Mouse (Mus musculus) gastrocnemius, adult 2 months (tissue): ENCODE data around the gene Scgb1a1. TPM values are rescaled to one million over a fixed set of nuclear protein-coding genes. Genes with fewer than 3 reads are reported as not detected.
"Not testable (repeated sequence)": the region's sequence is repeated elsewhere in the genome, so short reads cannot be mapped to it uniquely, and the experiment has no call there.

ENCODE experiments used
- DNase-seq: peaks from one replicate; pipeline ENCODE4 v3.0.0; 2022
- H3K27ac ChIP-seq: fragments of 200-600 bp; 2 replicates; pipeline ENCODE4 v1.8.1; 2022; ENCODE audit warnings: mild to moderate bottlenecking
- H3K4me3 ChIP-seq: fragments of 200-600 bp; 2 replicates; pipeline ENCODE4 v1.8.1; 2022; ENCODE audit warnings: mild to moderate bottlenecking, moderate library complexity
- CTCF ChIP-seq: fragments of 200-600 bp; IDR thresholded peaks from 2 replicates; pipeline ENCODE4 v1.8.1; 2022; ENCODE audit warnings: antibody characterized with exemption, mild to moderate bottlenecking, moderate library complexity
- intact Hi-C: fragments of 180-260 bp; cut with DNase I; formaldehyde crosslinking; loops from one replicate; pipeline ENCODE4 v1.15.1; 2025
- total RNA-seq, 2 experiments: library from RNA; stranded (reverse); gene quantifications; 2 replicates each; pipeline ENCODE4 v1.2.3; 2021

Scgb1a1 gene
- total RNA-seq, 2 experiments from 2014 or later, result not detected

- peak overlapping the region; percentile 76 for H3K27ac ChIP-seq
- intact Hi-C loops, result no loop called here
- H3K4me3 ChIP-seq, result no peak overlapping the region
- DNase-seq, result no peak
- TF ChIP-seq CTCF, result no peak
Measured at GRCm38 (mm10) chr19:9059391-9059790, 28.4 kb downstream of the Scgb1a1 start.

DNA sequence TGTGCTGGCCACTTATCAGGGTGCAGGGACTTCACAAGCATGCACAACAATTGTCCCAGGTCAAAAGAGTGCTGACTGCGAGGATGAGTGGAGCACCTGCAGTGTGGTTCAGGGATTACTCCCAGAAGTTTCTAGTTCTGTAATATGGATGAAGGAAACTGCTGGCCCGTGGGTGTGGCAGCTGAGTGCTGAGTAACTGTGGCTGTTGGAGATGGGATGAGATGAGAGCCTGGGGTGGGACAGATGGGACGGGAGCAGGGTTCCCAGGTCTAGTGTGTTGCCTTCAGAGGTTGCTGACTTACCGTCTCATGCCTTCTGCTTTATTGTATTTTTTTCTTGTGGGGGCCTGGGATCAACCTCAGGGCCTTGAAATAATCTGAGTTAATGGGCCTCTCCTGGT is 28.8 kb downstream of the Scgb1a1 start:
- intact Hi-C loops, result no loop called here
- DNase-seq, result peak; percentile 16
- Histone ChIP-seq H3K4me3 (no peak overlapping the region), H3K27ac (peak overlapping the region; percentile 76)
- no peak for TF ChIP-seq CTCF

GRCm38 (mm10) chr19:9058331-9058884 is 29.4 kb downstream of the Scgb1a1 start:
- intact Hi-C loops, result no loop called here
- no peak for DNase-seq

DNA sequence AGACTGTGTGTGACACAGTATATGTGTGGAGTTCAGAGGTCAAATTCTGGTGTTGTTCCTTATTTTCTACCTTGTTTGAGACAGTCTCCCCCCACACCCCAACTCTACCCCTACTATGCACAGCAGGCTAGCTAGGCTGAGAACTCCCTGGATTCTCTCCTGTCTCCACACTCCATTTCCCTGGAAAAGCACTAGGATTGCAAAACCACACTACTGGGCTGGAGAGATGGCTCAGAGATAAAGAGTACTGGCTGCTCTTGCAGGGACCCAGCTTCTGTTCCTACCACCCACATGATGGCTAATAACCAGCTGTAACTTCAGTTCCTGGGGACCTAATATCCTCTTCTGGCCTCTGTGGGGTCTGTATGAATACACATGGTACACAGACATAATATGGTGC is 30.1 kb downstream of the Scgb1a1 start:
- intact Hi-C loops, result no loop called here
- DNase-seq, result no peak
- H3K27ac ChIP-seq, result peak overlapping the region; percentile 35; the same call in 1 of the 2 replicates
- TF ChIP-seq CTCF, result no peak
- no peak overlapping the region for H3K4me3 ChIP-seq

More at GRCm38 (mm10) chr19:9058331-9058884, 29.4 kb downstream of the Scgb1a1 start:
- TF ChIP-seq CTCF, result no peak
- Histone ChIP-seq H3K4me3 (no peak overlapping the region), H3K27ac (0 out of 2 replicates have a peak overlapping the region, but pooled peaks have one; percentile 35)

DNA sequence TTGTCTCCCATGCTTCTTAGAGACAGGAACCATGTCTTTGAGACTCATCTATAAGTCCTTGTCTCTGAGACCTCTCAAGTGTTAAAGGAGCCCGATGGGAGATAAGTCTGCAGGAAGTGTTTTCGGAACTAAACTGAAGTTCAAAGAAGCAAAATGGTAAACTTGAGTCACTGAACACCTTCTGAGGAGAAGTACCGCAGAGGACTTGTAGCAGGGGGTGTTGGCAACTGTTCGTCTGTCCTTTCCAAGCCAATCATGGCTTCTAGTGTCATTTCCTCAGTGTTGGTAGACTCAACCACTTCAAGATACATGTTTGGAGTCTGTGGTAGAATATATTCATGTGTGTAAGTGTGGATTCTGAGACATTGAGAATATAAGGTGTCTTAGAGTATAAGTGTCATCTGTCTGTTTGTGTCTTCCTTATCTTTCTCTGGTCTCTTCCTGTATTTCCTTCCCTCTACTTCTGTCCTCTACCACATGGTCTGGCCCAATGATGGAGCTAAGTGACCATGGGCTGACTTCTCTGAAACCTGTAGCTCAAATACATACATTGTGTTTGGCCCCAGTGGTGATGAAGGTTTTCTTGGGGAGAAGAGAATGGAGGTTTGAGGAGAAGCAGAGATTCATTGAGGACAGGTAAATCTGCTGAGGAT is 31.9 kb downstream of the Scgb1a1 start:
- Histone ChIP-seq H3K27ac (no peak overlapping the region), H3K4me3 (no peak overlapping the region)
- TF ChIP-seq CTCF, result no peak
- DNase-seq, result no peak
- intact Hi-C loops, result no loop called here

- H3K4me3 ChIP-seq, result no peak overlapping the region
- H3K27ac ChIP-seq, result peak overlapping the region; percentile 24; the same call in 1 of the 2 replicates
- peak; percentile 62 for TF ChIP-seq CTCF
- intact Hi-C loops, result no loop called here
- DNase-seq, result no peak
Measured at GRCm38 (mm10) chr19:9055153-9055552, 32.6 kb downstream of the Scgb1a1 start.

- intact Hi-C loops, result no loop called here
- Histone ChIP-seq H3K4me3 (no peak overlapping the region), H3K27ac (peak overlapping the region; percentile 48)
- TF ChIP-seq CTCF, result no peak
- DNase-seq, result no peak
Measured at GRCm38 (mm10) chr19:9052803-9053431, 34.8 kb downstream of the Scgb1a1 start.

GRCm38 (mm10) chr19:9051985-9052384 is 35.8 kb downstream of the Scgb1a1 start:
- intact Hi-C loops, DNase-seq, H3K27ac ChIP-seq, H3K4me3 ChIP-seq: not testable (repeated sequence)

- intact Hi-C loops, result no loop called here
- no peak for TF ChIP-seq CTCF
- H3K4me3 ChIP-seq, result no peak overlapping the region
- no peak overlapping the region for H3K27ac ChIP-seq
- no peak for DNase-seq
Measured at GRCm38 (mm10) chr19:9050294-9051229, 37.2 kb downstream of the Scgb1a1 start.

DNA sequence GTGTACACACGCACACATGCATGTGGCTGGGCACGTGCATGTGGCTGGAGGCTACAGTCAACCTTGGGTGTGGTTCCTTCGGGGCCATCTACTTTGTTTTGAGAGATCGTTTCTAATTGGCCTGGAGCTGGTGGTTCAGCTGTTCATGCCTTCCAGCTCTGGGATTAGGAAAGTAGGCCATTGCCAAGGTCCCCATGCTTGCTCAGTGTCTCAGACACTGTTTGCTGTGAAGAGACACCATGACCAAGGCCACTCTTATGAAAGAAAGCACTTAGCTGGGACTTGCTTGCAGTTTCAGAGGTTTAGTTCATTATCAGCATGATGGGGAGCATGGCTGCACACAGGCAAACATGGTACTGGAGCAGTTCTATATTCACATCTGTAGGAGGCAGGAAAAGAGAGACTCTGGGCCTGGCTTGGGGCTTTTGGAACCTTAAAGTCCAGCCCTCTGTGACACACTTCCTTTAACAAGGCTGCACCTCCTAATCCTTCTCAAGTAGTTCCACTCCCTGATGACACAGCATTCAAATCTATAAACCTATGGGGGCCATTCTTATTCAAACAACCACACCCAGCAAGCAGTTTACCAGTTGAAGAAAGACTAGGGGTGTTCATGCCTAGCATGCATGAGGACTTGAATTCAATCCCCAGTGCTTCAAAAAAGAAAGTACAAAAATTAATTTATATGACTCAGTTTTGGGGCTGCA is 38.6 kb downstream of the Scgb1a1 start:
- DNase-seq, result no peak
- no peak for TF ChIP-seq CTCF
- no peak overlapping the region for H3K27ac ChIP-seq
- intact Hi-C loops, result no loop called here
- H3K4me3 ChIP-seq, result no peak overlapping the region

GRCm38 (mm10) chr19:9047946-9048387 is 39.8 kb downstream of the Scgb1a1 start:
- TF ChIP-seq CTCF, result no peak
- H3K27ac ChIP-seq, result peak overlapping the region; percentile 21; the same call in 1 of the 2 replicates
- DNase-seq, result no peak
- no peak overlapping the region for H3K4me3 ChIP-seq
- intact Hi-C loops, result no loop called here
